Mouse (Mus musculus) gonadal fat pad, adult 2 months (tissue): ENCODE data around the gene Iqcn. TPM values are rescaled to one million over a fixed set of nuclear protein-coding genes. Genes with fewer than 3 reads are reported as not detected.

Experiments
- DNase-seq: peaks from one replicate; pipeline ENCODE4 v3.0.0-alpha.2; 2012; ENCODE audit warnings: low read depth
- polyA plus RNA-seq: library from polyadenylated mRNA; depleted of rRNA; stranded (reverse); fragments of >200 nt; gene quantifications from 2 replicates; pipeline ENCODE4 v1.2.3, GENCODE M21; 2012

The Iqcn gene
- polyA plus RNA-seq, 1 experiment = 0.55 TPM

- no peak for DNase-seq
Observed at GRCm38 (mm10) chr8:70754871-70755660, 51.8 kb downstream of the Iqcn start.

- DNase-seq = no peak
Observed at GRCm38 (mm10) chr8:70755661-70756475, 52.6 kb downstream of the Iqcn start.

DNA sequence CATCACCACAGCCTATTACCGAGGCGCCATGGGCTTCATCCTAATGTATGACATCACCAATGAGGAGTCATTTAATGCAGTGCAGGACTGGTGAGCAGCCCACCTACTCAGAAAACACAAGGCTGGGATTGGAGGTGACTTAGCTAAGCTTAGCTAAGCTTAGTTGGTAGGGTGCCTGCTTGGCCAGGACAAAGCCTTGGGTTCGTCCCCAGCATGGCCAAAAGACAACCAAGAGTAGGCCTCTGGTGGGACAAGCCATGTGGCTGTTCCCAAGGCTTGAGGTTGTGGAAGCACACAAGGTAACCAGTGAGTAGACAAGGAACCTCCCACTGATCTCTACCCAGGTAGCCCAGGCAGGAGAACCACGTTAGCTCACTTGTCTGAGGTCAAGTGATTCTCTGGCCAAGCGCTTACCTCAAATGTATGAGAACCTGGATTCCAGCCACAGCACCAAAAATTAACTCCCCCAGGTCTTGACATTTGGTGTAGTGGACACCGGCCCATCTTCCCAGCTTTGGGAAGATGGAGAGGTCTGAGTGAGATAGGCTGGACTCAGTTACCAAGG lies 53.3 kb downstream of the Iqcn start:
- no peak for DNase-seq

GRCm38 (mm10) chr8:70757523-70758307 lies 54.5 kb downstream of the Iqcn start:
- no peak for DNase-seq

- DNase-seq = no peak
Observed at GRCm38 (mm10) chr8:70758308-70758615, 55.0 kb downstream of the Iqcn start.

DNA sequence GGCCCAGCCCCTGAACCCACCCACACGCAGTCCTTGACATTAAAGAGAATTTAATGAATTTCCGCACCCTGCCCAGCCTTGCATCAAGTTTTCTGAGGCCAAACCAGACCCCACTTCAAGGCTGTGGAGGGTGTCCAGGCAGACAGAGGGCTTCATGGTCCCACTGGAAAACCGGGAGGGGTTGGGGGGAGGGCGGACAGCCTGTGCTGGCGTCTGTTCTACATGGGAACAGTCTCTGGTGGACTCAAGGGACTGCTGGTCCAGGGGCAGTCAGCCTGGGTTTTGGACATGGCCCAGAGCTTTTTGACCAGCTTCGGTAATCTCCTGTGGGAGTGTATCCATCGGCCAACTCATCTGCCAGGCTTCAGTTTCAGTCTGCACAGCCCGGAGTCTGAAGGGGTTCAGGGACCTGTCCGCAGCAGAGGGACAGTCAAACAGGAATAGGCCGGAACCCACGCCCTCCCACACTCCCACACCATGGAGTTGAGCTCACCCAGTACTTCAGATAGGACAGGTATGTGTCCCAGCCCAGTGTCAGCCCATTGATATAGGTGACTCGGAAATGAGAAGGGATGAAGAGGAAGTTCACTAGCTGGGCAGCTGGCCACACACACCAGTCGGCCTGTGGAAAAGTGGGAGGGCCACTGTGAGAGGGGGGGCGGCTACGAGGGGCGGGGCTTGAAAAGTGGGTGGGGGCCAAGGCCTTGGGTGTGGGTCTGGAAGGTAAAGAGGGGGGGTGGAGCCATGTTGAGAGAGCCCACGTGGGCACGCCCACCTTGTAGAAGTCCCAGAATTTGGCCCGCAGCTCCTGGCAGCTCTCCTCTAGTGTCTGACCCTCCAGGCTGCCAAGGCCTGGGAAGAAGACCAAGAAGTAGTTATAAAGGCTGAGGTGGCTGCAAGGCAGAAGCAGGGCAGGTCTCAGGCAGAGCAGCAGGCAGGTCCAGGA lies 55.6 kb downstream of the Iqcn start:
- no peak for DNase-seq

- no peak for DNase-seq
Observed at GRCm38 (mm10) chr8:70760350-70760749, 57.1 kb downstream of the Iqcn start.

- no peak for DNase-seq
Observed at GRCm38 (mm10) chr8:70760775-70761406, 57.6 kb downstream of the Iqcn start, which contains the start of gene Mpv17l2. TSS of gene Mpv17l2 (minus strand) at chr8:70760946.

- no peak for DNase-seq
Observed at GRCm38 (mm10) chr8:70762118-70762517, 58.9 kb downstream of the Iqcn start.

- no peak for DNase-seq
Observed at GRCm38 (mm10) chr8:70763354-70763753, 60.1 kb downstream of the Iqcn start.

GRCm38 (mm10) chr8:70764026-70764425 lies 60.8 kb downstream of the Iqcn start:
- no peak for DNase-seq

GRCm38 (mm10) chr8:70764676-70765075 lies 61.4 kb downstream of the Iqcn start:
- DNase-seq = no peak

- DNase-seq = no peak
Observed at GRCm38 (mm10) chr8:70765329-70765728, 62.1 kb downstream of the Iqcn start.

DNA sequence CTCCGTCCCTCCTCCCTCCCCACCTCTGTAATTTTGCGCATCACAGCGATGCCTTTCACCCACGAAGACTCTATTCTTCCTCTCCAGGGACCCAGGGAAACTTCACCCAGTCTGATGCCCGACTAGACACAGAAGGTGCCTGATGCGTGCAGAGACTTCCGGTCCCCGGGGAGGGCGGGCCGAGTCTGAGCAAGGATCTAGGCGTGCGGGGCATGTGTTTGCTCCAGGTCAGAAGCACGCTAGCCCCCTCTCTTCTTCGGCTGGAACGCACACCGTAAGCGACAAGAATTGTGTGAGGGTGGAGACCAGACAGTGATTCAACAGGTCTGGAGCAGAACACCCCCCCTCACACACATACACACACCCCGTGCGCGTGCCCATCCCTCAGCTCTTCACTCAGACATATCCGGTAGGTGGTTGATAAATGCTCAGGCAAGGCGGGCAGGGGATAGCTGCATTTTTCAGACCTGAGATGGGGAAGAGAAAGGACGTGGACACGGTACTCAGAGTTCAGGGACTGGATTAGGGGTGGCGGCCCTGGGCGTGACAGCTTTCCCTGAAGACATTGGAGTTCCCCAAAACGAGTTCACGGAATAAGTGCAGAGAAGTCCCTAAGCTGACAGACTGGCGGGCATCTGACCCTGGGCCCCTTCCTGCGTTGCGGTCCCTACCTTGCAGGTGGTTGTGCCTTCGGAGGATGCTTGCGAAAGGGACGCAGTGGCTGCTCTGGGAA lies 62.7 kb downstream of the Iqcn start:
- no peak for DNase-seq

GRCm38 (mm10) chr8:70766571-70767440 lies 63.5 kb downstream of the Iqcn start:
- DNase-seq = no peak
